Mouse (Mus musculus): ENCODE measurements at regions not wholly inside any gene's neighbourhood (a gene's known extent, or its start where the extent isn't known, plus 50 kb on each side); places are given as distances from the start of the nearest gene placed in this dataset.

- TF ChIP-seq CTCF (IDR thresholded peaks at IDR 0.05) = no peak
- Histone ChIP-seq H3K4me1 (ENCODE audit: insufficient read depth, low read length) (no peaks in the 10 kb centered on the region), H3K27ac (ENCODE audit: low read depth, low read length) (no peak overlapping the region), H3K9me3 (ENCODE audit: low read length) (no peaks in the 10 kb centered on the region), H3K4me3 (ENCODE audit: low read depth, low read length) (no peak overlapping the region), H3K36me3 (ENCODE audit: insufficient read depth, low read length) (no peaks in the 10 kb centered on the region), H3K9ac (replicated peaks; ENCODE audit: low read length, poor library complexity, severe bottlenecking) (no peak overlapping the region), H3K4me2 (ENCODE audit: low read depth, low read length, poor library complexity, severe bottlenecking) (no peak overlapping the region), H3K27me3 (ENCODE audit: insufficient read depth, low read length) (no peaks in the 10 kb centered on the region)
- DNase-seq (ENCODE audit: low spot score) = no peak
- WGBS = 73% methylated on average over 3 of the region's 3 CpGs
- ATAC-seq (ENCODE audit: low FRiP score) = no peak
Observed at GRCm38 (mm10) chr11:7317409-7317970, 103.8 kb upstream of the Igfbp3 start.

DNA sequence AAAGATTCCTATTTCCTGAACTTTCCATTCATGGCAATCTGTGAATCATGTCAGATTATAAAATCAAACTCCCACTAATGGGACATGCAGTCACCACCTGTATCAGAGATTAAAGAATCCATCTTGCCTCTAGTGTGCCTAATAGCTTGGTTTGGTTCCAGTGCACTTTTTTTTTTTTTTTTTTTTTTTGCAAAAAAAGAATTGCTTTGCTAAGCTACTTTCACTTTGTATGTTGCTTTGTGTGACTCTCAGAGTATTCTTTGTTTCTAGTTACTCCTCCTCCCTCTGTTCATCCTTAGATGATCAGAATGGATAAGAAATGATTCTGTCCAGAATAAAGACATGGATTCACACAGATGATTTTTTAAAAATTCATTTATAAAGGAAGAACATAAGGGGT, 82.5 kb upstream of the Igfbp3 start:
- H3K4me1 ChIP-seq (ENCODE audit: insufficient read depth, low read length) = no peaks in the 10 kb centered on the region
- no peak overlapping the region for H3K4me2 ChIP-seq (ENCODE audit: low read depth, low read length, poor library complexity, severe bottlenecking)
- no peaks in the 10 kb centered on the region for H3K36me3 ChIP-seq (ENCODE audit: insufficient read depth, low read length)
- no peak for DNase-seq (ENCODE audit: low spot score)
- no peak overlapping the region for H3K9ac ChIP-seq (replicated peaks; ENCODE audit: low read length, poor library complexity, severe bottlenecking)
- no peak overlapping the region for H3K27ac ChIP-seq (ENCODE audit: low read depth, low read length)
- no peak for TF ChIP-seq CTCF (IDR thresholded peaks at IDR 0.05)
- ATAC-seq (ENCODE audit: low FRiP score) = no peak
- H3K4me3 ChIP-seq (ENCODE audit: low read depth, low read length) = no peak overlapping the region
- H3K9me3 ChIP-seq (ENCODE audit: low read length) = no peaks in the 10 kb centered on the region
- H3K27me3 ChIP-seq (ENCODE audit: insufficient read depth, low read length) = no peaks in the 10 kb centered on the region

GRCm38 (mm10) chr11:7289242-7289938, 75.7 kb upstream of the Igfbp3 start:
- Histone ChIP-seq H3K27ac (ENCODE audit: low read depth, low read length) (no peak overlapping the region), H3K36me3 (ENCODE audit: insufficient read depth, low read length) (no peaks in the 10 kb centered on the region), H3K9ac (replicated peaks; ENCODE audit: low read length, poor library complexity, severe bottlenecking) (no peak overlapping the region), H3K9me3 (ENCODE audit: low read length) (no peaks in the 10 kb centered on the region), H3K27me3 (ENCODE audit: insufficient read depth, low read length) (no peaks in the 10 kb centered on the region), H3K4me1 (ENCODE audit: insufficient read depth, low read length) (no peaks in the 10 kb centered on the region), H3K4me2 (ENCODE audit: low read depth, low read length, poor library complexity, severe bottlenecking) (no peak overlapping the region), H3K4me3 (ENCODE audit: low read depth, low read length) (no peak overlapping the region)
- DNase-seq (ENCODE audit: low spot score) (peak; percentile 35), ATAC-seq (ENCODE audit: low FRiP score) (no peak)
- TF ChIP-seq CTCF (IDR thresholded peaks at IDR 0.05) = no peak
- WGBS = 90% methylated on average over 8 of the region's 8 CpGs

DNA sequence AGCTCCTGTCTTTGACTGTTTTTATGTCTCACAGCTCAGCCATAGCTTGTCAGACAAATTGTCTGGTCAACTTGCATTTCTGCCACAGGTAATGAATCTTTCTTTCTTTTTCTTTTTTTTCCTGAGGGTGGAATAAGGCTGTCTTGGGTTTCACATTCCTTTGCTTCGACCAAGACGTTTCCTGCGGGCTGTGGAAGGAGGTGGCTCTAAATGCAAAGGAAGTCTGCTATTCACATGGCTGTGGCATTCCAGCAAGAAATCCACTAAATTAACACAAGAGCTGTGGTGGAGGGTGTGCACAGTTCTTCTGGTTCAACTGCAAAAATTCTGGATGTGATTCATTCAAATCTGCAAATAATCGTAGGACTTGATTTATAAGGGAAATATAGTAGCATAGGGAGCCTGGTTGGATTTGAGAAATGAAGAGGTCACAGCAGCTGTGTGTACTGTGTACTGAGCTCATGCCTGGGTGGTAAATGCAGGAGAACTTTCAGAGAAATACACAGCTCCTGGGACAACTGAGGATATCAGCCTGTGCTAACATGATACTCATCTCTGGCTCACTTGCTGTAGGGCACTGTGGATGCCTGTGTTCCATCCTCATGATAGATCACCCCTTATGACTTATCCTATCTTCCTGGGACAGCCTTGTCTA, 71.2 kb upstream of the Igfbp3 start:
- TF ChIP-seq CTCF (IDR thresholded peaks at IDR 0.05) = no peak
- H3K9me3 ChIP-seq (ENCODE audit: low read length) = no peaks in the 10 kb centered on the region
- WGBS = 70% methylated on average over 4 of the region's 4 CpGs
- no peaks in the 10 kb centered on the region for H3K4me1 ChIP-seq (ENCODE audit: insufficient read depth, low read length)
- H3K27me3 ChIP-seq (ENCODE audit: insufficient read depth, low read length) = no peaks in the 10 kb centered on the region
- H3K4me3 ChIP-seq (ENCODE audit: low read depth, low read length) = no peak overlapping the region
- H3K4me2 ChIP-seq (ENCODE audit: low read depth, low read length, poor library complexity, severe bottlenecking) = no peak overlapping the region
- H3K36me3 ChIP-seq (ENCODE audit: insufficient read depth, low read length) = no peaks in the 10 kb centered on the region
- H3K9ac ChIP-seq (replicated peaks; ENCODE audit: low read length, poor library complexity, severe bottlenecking) = no peak overlapping the region
- ATAC-seq (ENCODE audit: low FRiP score) (no peak), DNase-seq (ENCODE audit: low spot score) (no peak)
- no peak overlapping the region for H3K27ac ChIP-seq (ENCODE audit: low read depth, low read length)

- no peak overlapping the region for H3K9ac ChIP-seq (replicated peaks; ENCODE audit: low read length, poor library complexity, severe bottlenecking)
Observed at GRCm38 (mm10) chr11:7282981-7283380, 69.3 kb upstream of the Igfbp3 start.

DNA sequence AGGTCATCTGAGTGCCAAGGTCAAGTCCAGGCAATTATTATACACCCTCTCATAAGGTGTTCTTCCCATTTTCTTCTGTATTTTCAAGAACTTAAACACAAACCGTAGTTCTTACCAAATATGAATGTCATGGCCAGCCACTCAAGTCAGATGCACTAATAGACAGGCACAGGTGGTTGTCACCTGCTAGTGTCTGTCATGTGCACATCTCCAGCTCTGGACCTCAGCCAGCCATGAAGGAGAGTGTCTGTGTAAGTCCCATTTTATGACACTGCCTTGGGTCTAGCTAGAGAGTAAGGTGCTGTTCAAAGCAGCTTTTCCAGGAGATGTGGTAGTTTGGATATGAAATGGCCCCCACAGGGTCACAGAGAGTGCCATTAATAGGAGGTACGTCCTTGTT, 68.5 kb upstream of the Igfbp3 start:
- Histone ChIP-seq H3K4me2 (ENCODE audit: low read depth, low read length, poor library complexity, severe bottlenecking) (no peak overlapping the region), H3K9me3 (ENCODE audit: low read length) (no peaks in the 10 kb centered on the region), H3K27ac (ENCODE audit: low read depth, low read length) (no peak overlapping the region), H3K9ac (replicated peaks; ENCODE audit: low read length, poor library complexity, severe bottlenecking) (no peak overlapping the region), H3K27me3 (ENCODE audit: insufficient read depth, low read length) (no peaks in the 10 kb centered on the region), H3K36me3 (ENCODE audit: insufficient read depth, low read length) (no peaks in the 10 kb centered on the region), H3K4me1 (ENCODE audit: insufficient read depth, low read length) (no peaks in the 10 kb centered on the region), H3K4me3 (ENCODE audit: low read depth, low read length) (no peak overlapping the region)
- ATAC-seq (ENCODE audit: low FRiP score) (no peak), DNase-seq (ENCODE audit: low spot score) (no peak)
- WGBS = 80% methylated on average over 2 of the region's 2 CpGs
- no peak for TF ChIP-seq CTCF (IDR thresholded peaks at IDR 0.05)

More at GRCm38 (mm10) chr11:7282981-7283380, 69.3 kb upstream of the Igfbp3 start:
- no peaks in the 10 kb centered on the region for H3K36me3 ChIP-seq (ENCODE audit: insufficient read depth, low read length)
- no peak overlapping the region for H3K4me2 ChIP-seq (ENCODE audit: low read depth, low read length, poor library complexity, severe bottlenecking)
- no peaks in the 10 kb centered on the region for H3K9me3 ChIP-seq (ENCODE audit: low read length)
- DNase-seq (ENCODE audit: low spot score) (no peak), ATAC-seq (ENCODE audit: low FRiP score) (no peak)
- H3K4me1 ChIP-seq (ENCODE audit: insufficient read depth, low read length) = no peaks in the 10 kb centered on the region
- H3K27me3 ChIP-seq (ENCODE audit: insufficient read depth, low read length) = no peaks in the 10 kb centered on the region
- no peak overlapping the region for H3K27ac ChIP-seq (ENCODE audit: low read depth, low read length)
- 67% methylated on average over 3 of the region's 3 CpGs for WGBS
- TF ChIP-seq CTCF (IDR thresholded peaks at IDR 0.05) = no peak
- H3K4me3 ChIP-seq (ENCODE audit: low read depth, low read length) = no peak overlapping the region
